Mouse (Mus musculus) adrenal gland, postnatal 10 days (tissue): Measurements from ENCODE around the gene Slf2. TPM values are rescaled to one million over a fixed set of nuclear protein-coding genes. Genes with fewer than 3 reads are reported as not detected.

Experiments
- DNase-seq: peaks from one replicate; pipeline ENCODE4 v3.0.0; 2021; ENCODE audit warnings: mixed read lengths
- total RNA-seq, 2 experiments: library from RNA; stranded (reverse); gene quantifications; 2 replicates each; pipeline ENCODE4 v1.2.3; 2021

Slf2 gene
- total RNA-seq, 2 experiments from 2014 or later, result 22.6 to 31.5 TPM

GRCm38 (mm10) chr19:44908836-44909460 lies 22.0 kb upstream of the Slf2 start:
- no peak for DNase-seq

DNA sequence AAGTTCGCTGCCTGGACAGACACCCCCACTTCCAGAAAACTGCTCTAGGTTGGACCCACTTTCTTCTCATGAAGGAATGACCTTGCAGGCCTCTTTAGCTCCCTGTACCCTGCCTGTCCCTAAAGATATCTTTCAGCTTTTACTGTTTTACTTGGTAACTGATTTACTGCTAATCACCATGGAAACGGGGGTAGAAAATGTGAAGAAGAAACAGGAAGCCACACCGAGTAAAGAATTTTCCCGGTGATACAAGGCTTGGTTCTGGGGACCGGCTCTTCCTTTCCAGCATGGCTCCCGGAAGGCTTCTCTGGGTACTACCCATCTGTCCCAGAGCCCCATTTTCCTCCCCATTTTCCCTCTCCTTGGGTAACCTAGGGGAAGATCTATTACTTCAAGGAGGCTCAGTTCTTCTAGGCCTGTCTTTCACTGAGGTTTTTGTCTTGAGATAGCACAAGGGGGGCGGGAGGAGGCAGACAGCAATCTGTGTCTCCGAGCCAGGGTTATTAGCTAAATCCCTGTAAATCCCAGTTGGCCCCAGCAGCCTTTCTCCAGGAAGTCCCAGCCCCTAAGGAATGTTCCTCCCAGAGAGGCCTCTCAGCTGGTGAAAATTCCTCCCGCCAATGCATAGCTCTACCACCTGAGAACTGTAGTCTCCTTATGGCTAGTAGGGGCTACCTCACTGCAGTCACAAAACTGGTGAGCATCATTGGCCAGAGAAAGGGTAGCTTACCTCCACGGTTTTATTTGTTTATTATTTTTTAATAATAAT lies 16.3 kb upstream of the Slf2 start:
- DNase-seq, result no peak

GRCm38 (mm10) chr19:44918171-44918570 lies 12.8 kb upstream of the Slf2 start:
- no peak for DNase-seq

- DNase-seq, result no peak
Measured at GRCm38 (mm10) chr19:44921466-44922139, 9.3 kb upstream of the Slf2 start.

DNA sequence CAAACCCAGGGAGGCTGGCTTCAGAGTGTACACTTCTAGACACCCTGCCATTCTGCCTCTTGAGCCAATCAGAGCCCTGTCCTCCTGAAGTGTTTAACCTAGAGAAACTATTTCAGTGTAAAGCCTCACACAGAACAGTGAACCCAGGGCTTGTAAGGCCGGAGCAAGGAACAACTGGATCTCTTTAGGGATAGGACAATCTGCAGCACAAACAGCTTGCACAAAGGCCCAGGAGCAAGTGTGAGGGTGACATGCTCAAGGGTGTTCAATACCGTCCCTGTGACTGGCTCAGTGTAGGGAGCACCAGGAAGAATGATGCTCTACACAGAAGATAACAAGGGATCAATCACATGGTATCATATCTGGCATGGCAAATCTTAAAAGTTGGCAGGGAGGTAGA lies 8.4 kb upstream of the Slf2 start:
- no peak for DNase-seq

- no peak for DNase-seq
Measured at GRCm38 (mm10) chr19:44924699-44925098, 6.3 kb upstream of the Slf2 start.

GRCm38 (mm10) chr19:44926781-44927180 lies 4.2 kb upstream of the Slf2 start:
- DNase-seq, result no peak

DNA sequence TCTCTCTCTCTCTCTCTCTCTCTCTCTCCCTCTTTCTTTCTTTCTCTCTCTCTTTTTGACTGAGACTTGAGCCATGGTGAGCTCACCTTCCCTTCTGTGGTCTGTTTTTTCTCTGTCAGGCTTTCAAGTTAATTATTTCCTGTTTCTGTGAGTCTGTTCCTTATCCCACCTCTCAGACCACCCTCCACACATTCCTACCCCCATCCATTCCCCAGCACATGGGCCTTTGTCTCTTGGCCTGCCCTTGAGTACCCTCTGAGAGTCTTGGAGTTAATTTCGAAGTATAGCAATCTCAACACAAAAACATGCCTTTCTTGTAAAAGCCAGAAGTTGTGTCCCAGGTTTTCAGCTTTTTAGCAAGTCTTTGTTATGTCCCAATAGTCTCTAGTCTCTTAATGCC lies 3.7 kb upstream of the Slf2 start:
- no peak for DNase-seq

GRCm38 (mm10) chr19:44928185-44928584 lies 2.8 kb upstream of the Slf2 start:
- no peak for DNase-seq

DNA sequence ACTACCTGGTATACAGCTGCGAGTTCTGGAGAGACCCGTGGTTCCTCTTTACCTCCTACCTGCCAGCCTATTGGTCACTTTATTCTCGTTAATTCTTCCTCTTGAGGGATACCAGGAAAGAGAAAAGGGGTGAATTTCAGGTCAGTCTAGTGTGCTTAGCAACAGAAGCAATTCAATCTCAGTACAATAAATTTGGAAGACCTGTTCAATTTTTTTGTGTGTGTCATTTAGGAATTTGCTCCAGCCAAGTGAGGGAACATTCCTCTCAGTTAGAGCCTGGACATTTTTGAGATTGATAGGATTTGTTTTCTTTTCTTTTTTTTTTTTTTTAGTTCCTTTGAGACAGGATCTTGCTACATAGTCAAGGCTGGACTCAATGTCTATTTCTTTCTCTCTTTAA lies 1.7 kb upstream of the Slf2 start:
- no peak for DNase-seq

- DNase-seq, result no peak
Measured at GRCm38 (mm10) chr19:44929663-44930062, 1.3 kb upstream of the Slf2 start.

DNA sequence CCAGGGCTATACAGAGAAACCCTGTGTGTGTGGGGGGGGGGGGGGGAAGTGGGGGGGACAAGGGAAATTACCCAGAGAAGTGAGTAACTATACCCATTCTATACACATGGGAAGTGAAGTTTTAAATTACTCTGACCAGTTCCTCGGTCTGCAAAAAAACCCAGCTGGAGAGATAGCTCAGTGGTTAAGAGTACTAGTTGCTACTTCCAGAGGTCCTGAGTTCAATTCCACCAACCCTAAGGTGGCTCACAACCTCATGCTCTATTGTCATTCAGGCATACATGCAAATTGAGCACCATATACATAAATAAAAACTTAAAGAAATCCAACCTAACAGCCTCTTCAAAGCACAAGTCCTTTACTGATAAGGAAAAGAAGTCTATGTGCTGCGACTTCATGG lies 829 bp upstream of the Slf2 start:
- DNase-seq, result no peak

GRCm38 (mm10) chr19:44931454-44931759 lies 456 bp downstream of the Slf2 start:
- peak; percentile 91 for DNase-seq

DNA sequence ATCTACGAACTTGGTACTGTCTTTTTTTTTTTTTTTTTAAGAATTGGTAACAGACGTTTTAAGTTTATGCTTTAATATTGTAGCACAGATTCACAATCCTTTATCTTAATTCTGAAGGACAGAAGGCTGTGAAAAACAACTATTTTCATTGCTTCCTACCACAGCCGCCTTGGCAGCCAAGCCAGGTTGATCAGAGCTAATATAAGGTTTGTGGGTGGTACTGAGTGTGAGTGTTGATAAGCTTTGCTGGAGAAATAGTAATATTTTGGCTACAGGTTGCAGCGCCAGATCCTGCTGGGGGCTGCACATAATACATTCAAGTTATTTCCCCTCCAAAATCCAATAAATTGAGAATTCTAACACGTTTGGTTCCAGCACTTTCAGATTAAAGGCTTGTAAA lies 1.1 kb downstream of the Slf2 start:
- DNase-seq, result no peak

- DNase-seq, result no peak
Measured at GRCm38 (mm10) chr19:44933136-44933535, 2.2 kb downstream of the Slf2 start.

GRCm38 (mm10) chr19:44959633-44960032 lies 28.7 kb downstream of the Slf2 start:
- no peak for DNase-seq

DNA sequence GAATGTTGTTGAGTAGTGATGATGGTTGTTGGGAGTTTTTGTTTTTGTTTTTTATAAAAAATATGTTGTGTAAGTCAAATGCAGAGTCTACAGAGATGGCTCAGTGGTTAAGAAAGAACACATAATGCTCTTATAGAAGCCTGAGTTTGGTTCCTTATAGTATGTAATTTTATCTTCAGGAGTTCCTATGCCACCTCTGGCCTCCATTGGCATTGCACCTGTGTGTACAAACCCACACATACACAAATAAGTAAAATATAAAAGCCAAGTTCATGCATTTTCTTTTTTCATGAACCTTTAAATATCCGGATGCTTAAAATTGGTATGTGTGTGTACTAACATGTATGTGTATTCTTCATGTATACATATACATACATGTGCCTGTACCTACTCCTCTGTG lies 35.0 kb downstream of the Slf2 start:
- no peak for DNase-seq

DNA sequence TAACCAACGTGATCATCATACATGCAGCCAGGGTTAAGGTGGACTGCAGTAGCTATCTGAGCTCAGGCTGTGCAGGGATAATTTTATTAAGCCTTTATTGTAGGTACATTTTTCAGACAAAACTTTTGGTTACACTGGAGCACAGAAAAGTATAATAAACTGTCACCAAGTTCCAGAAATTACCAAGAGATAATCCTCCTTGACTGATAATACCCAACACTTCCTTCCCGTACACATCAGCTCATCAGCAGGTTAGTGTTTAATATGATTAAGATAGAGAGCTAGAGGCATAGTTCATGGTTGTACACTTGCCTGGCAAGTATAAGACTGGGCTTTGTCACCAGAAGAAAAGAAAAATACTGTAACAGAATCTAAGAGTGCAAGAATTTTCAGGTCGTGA lies 37.4 kb downstream of the Slf2 start:
- no peak for DNase-seq

GRCm38 (mm10) chr19:44976636-44977035 lies 45.7 kb downstream of the Slf2 start:
- DNase-seq, result no peak

DNA sequence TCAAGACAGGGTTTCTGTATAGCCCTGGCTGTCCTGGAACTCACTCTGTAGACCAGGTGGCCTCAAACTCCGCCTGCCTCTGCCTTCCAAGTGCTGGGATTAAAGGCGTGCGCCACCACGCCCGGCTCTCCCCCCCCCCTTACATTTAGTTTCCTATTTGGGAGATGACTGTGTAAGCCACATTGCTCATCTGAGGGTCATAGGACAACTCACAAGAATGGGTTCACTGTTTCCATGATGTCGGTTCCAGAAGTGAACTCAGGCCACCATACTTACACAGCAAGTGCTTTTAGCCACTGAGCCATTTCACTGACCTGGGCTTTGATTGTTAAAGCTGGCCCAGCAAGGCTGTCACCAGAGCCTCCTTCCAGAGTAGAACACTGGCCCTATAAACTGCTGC lies 46.2 kb downstream of the Slf2 start:
- no peak for DNase-seq

DNA sequence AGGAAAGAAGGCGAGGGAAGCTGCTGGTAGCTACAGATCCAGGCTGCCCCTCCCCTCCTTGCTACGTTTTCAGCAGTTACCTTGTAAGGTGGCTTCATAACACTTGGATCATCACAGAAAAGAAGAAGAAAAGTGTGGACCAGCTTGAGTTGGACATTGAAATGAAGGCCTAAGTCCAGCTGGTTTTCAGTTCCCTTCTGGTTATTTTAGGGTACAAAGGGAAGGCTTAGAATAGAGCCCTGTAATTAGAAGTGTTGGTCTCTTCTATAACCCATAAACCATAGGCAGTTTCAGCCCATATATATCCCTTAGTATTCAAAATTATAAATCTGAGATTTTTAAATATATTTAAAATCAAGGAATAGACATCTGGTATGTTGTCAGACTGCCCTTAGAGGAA lies 49.8 kb downstream of the Slf2 start:
- no peak for DNase-seq

GRCm38 (mm10) chr19:44982477-44983115 lies 51.6 kb downstream of the Slf2 start:
- DNase-seq, result no peak

- DNase-seq, result no peak
Measured at GRCm38 (mm10) chr19:44983366-44983765, 52.4 kb downstream of the Slf2 start.
